Mouse (Mus musculus): Measurements from ENCODE around the gene Idua. TPM values are rescaled to one million over a fixed set of nuclear protein-coding genes. Genes with fewer than 3 reads are reported as not detected.

Gene Idua
- polyA plus RNA-seq, 1 experiment from 2014 or later, result 14.6 TPM

- WGBS, result under 1% methylated on average over 40 of the region's 43 CpGs
Measured at GRCm38 (mm10) chr5:108693872-108694288, 33.7 kb downstream of the Idua start.

DNA sequence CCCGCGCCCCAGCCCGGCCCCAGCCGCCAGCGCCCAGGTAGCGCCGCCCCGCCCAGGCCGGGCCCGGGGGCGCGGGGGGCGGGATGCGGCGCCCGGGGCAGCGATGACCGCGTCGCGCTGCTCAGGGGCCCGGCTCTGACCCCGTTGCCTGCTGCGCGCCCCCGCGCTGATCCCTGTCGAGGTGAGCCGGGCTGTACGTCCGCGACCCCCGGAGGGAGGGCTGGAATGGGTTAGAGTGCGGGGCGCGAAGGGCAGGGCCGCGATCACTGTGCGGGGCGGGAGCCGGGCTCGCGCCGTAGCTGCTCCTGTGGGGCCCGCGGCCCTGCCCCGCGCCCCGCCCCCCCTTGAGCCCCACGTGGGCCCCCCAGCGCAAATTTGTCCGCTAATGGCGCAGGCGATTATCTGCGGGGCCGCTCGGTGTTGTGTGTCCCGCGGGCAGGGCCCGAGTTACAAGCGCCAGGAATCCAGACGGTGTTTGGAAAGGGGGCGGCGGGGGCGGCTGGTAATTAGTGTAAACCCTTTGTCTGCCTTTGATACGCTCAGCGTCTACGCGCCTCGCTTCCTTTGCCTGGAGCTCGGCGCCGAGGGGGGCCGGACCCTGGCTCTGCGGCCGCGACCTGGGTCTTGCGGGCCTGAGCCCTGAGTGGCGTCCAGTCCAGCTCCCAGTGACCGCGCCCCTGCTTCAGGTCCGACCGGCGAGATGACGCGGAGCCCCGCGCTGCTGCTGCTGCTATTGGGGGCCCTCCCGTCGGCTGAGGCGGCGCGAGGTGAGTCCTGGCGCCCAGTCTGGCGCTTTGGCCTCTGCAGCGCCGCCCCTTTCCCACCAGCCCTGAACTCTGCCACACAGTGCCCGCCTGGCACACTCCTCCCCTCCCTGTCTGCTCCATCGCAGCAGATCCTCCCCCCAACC, 34.5 kb downstream of the Idua start:
- Histone ChIP-seq H3K36me3 (peaks cover 11% of the 10 kb centered on the region), H3K4me3 (peak overlapping the region; percentile 91), H3K9me3 (no peaks in the 10 kb centered on the region), H3K4me2 (peak overlapping the region; percentile 80), H3K9ac (peak overlapping the region; percentile 87), H3K4me1 (peaks cover 56% of the 10 kb centered on the region), H3K27me3 (no peaks in the 10 kb centered on the region), H3K27ac (peak overlapping the region; percentile 69)
- under 1% methylated on average over 97 of the region's 99 CpGs for WGBS
- ATAC-seq (ENCODE audit: insufficient number of reproducible peaks, insufficient read depth, low FRiP score, low TSS enrichment, low read depth), result peak; percentile 45

More at GRCm38 (mm10) chr5:108693872-108694288, 33.7 kb downstream of the Idua start:
- H3K9me3 ChIP-seq, result no peaks in the 10 kb centered on the region
- peak; percentile 91 for ATAC-seq (ENCODE audit: insufficient number of reproducible peaks, insufficient read depth, low FRiP score, low TSS enrichment, low read depth)
- peaks cover 48% of the 10 kb centered on the region for H3K4me1 ChIP-seq
- H3K9ac ChIP-seq, result peak overlapping the region; percentile 87
- peak overlapping the region; percentile 80 for H3K4me2 ChIP-seq
- H3K27me3 ChIP-seq, result no peaks in the 10 kb centered on the region
- 0 out of 2 replicates have a peak, but pooled peaks cover 6% of the 10 kb centered on the region for H3K36me3 ChIP-seq
- H3K27ac ChIP-seq, result peak overlapping the region; percentile 69
- H3K4me3 ChIP-seq, result peak overlapping the region; percentile 91

- no peak for ATAC-seq (ENCODE audit: insufficient number of reproducible peaks, insufficient read depth, low FRiP score, low TSS enrichment, low read depth)
- H3K9ac ChIP-seq, result peak overlapping the region; percentile 87; the same call in 1 of the 2 replicates
- H3K4me2 ChIP-seq, result peak overlapping the region; percentile 80; the same call in 1 of the 2 replicates
- no peak overlapping the region; the same call in 1 of the 2 replicates for H3K27ac ChIP-seq
- H3K9me3 ChIP-seq, result no peaks in the 10 kb centered on the region
- no peaks in the 10 kb centered on the region for H3K27me3 ChIP-seq
- peaks cover 68% of the 10 kb centered on the region for H3K4me1 ChIP-seq
- peaks cover 11% of the 10 kb centered on the region for H3K36me3 ChIP-seq
- WGBS, result 94% methylated on average over 12 of the region's 12 CpGs
- H3K4me3 ChIP-seq, result peak overlapping the region; percentile 91
Measured at GRCm38 (mm10) chr5:108695861-108696260, 35.7 kb downstream of the Idua start.

DNA sequence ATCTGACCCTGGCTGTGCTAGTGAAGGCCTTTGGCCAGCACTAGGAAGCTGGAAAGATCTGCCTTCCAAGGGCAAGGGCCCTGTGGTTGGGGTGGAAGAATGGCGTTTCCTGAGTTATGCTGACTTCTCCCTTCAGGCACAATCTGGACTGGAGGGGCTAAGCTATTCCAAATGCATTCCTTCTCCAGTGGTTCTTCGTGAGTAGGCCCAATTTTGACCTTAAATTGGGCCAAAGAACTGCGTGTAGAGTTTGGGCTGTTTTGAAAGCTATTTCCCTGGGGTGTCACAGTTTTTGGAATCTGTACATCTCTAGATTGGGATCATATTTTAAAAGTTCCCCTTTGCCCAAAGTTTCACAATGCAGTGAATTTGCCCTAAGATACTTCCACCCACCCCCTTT, 36.4 kb downstream of the Idua start:
- H3K27me3 ChIP-seq, result no peaks in the 10 kb centered on the region
- peak overlapping the region; percentile 78 for H3K27ac ChIP-seq
- H3K9me3 ChIP-seq, result no peaks in the 10 kb centered on the region
- peaks cover 72% of the 10 kb centered on the region for H3K4me1 ChIP-seq
- peaks cover 11% of the 10 kb centered on the region for H3K36me3 ChIP-seq
- 50% methylated on average over 3 of the region's 3 CpGs for WGBS
- H3K9ac ChIP-seq, result no peak overlapping the region
- H3K4me2 ChIP-seq, result peak overlapping the region; percentile 9; the same call in 1 of the 2 replicates
- no peak for ATAC-seq (ENCODE audit: insufficient number of reproducible peaks, insufficient read depth, low FRiP score, low TSS enrichment, low read depth)
- no peak overlapping the region for H3K4me3 ChIP-seq

- Histone ChIP-seq H3K27me3 (no peaks in the 10 kb centered on the region), H3K36me3 (peaks cover 16% of the 10 kb centered on the region), H3K4me3 (no peak overlapping the region), H3K4me2 (0 out of 2 replicates have a peak overlapping the region, but pooled peaks have one; percentile 9), H3K9ac (0 out of 2 replicates have a peak overlapping the region, but pooled peaks have one; percentile 57), H3K27ac (peak overlapping the region; percentile 78), H3K9me3 (no peaks in the 10 kb centered on the region), H3K4me1 (peaks cover 64% of the 10 kb centered on the region)
- no peak for ATAC-seq (ENCODE audit: insufficient number of reproducible peaks, insufficient read depth, low FRiP score, low TSS enrichment, low read depth)
- WGBS, result 35% methylated on average over 4 of the region's 4 CpGs
Measured at GRCm38 (mm10) chr5:108697341-108697753, 37.2 kb downstream of the Idua start.

GRCm38 (mm10) chr5:108700346-108700745, 40.2 kb downstream of the Idua start:
- peaks cover 44% of the 10 kb centered on the region for H3K36me3 ChIP-seq

GRCm38 (mm10) chr5:108701341-108702021, 41.4 kb downstream of the Idua start:
- Histone ChIP-seq H3K36me3 (peaks cover 55% of the 10 kb centered on the region), H3K27ac (no peak overlapping the region), H3K27me3 (no peaks in the 10 kb centered on the region), H3K4me2 (no peak overlapping the region), H3K9ac (no peak overlapping the region), H3K4me1 (peaks cover 47% of the 10 kb centered on the region), H3K9me3 (no peaks in the 10 kb centered on the region), H3K4me3 (no peak overlapping the region)
- ATAC-seq (ENCODE audit: insufficient number of reproducible peaks, insufficient read depth, low FRiP score, low TSS enrichment, low read depth), result no peak
- 56% methylated on average over 10 of the region's 10 CpGs for WGBS

More at GRCm38 (mm10) chr5:108700346-108700745, 40.2 kb downstream of the Idua start:
- 15% methylated on average over 3 of the region's 3 CpGs for WGBS
- no peak overlapping the region for H3K4me2 ChIP-seq
- H3K27me3 ChIP-seq, result no peaks in the 10 kb centered on the region
- peak overlapping the region; percentile 17; the same call in 1 of the 2 replicates for H3K27ac ChIP-seq
- no peak overlapping the region for H3K4me3 ChIP-seq
- no peak for ATAC-seq (ENCODE audit: insufficient number of reproducible peaks, insufficient read depth, low FRiP score, low TSS enrichment, low read depth)
- H3K9ac ChIP-seq, result 0 out of 2 replicates have a peak overlapping the region, but pooled peaks have one; percentile 32
- no peaks in the 10 kb centered on the region for H3K9me3 ChIP-seq
- H3K4me1 ChIP-seq, result peaks cover 58% of the 10 kb centered on the region

DNA sequence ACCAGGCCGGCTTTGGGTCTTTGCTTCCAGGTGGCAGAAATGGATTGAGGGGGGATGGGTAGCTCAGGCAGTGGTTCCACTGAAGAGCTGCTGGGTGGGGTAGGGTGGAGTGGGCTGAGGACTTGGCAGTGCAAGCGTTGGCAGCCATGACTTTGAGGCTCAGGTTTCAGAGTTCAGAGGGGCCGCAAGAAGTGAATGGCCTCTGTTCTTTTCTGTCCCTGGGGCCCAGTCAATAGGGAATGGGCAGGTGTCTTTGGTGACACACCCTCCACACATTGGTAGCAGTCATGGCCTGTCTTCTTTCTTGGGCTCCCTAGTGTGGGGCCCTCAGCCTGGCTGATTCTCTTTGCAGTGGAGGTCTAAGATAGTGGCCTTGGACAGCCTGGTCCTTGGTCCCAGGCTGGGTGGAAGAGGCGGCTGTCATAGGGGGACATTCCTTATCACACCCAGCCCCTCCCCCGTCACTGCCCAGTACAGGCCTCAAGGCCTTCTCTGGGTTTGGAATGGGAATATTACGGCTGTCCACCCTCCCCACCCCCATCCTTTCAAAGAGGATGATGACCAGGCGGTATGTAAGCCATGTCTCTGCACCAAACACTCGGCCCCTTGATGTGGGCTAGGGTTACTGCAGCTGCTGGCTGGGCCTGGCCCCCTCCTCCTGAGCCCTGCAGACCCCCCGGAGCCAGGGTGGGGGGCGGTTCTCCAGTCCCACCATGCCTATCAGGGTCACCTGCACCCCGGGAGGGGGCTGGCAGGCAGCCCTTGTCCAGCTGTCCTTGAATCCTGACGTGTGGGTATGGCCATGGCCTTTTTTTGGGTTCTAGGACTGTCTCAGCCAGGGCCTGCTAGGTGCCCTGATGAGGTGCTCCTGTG, 43.9 kb downstream of the Idua start:
- Histone ChIP-seq H3K4me3 (no peak overlapping the region), H3K27ac (no peak overlapping the region), H3K9ac (no peak overlapping the region), H3K4me1 (peaks cover 32% of the 10 kb centered on the region), H3K9me3 (no peaks in the 10 kb centered on the region), H3K27me3 (no peaks in the 10 kb centered on the region), H3K4me2 (no peak overlapping the region), H3K36me3 (peaks cover 72% of the 10 kb centered on the region)
- 64% methylated on average over 12 of the region's 12 CpGs for WGBS
- no peak; the same call in 1 of the 2 replicates for ATAC-seq (ENCODE audit: insufficient number of reproducible peaks, insufficient read depth, low FRiP score, low TSS enrichment, low read depth)

GRCm38 (mm10) chr5:108707758-108708157, 47.6 kb downstream of the Idua start:
- H3K4me3 ChIP-seq, result no peak overlapping the region
- WGBS, result 80% methylated on average over 2 of the region's 2 CpGs
- H3K4me1 ChIP-seq, result peaks cover 8% of the 10 kb centered on the region; the same call in 1 of the 2 replicates
- H3K36me3 ChIP-seq, result peaks cover 59% of the 10 kb centered on the region
- no peaks in the 10 kb centered on the region for H3K27me3 ChIP-seq
- no peak for ATAC-seq (ENCODE audit: insufficient number of reproducible peaks, insufficient read depth, low FRiP score, low TSS enrichment, low read depth)
- no peak overlapping the region for H3K9ac ChIP-seq
- H3K27ac ChIP-seq, result no peak overlapping the region
- H3K4me2 ChIP-seq, result no peak overlapping the region
- H3K9me3 ChIP-seq, result no peaks in the 10 kb centered on the region

DNA sequence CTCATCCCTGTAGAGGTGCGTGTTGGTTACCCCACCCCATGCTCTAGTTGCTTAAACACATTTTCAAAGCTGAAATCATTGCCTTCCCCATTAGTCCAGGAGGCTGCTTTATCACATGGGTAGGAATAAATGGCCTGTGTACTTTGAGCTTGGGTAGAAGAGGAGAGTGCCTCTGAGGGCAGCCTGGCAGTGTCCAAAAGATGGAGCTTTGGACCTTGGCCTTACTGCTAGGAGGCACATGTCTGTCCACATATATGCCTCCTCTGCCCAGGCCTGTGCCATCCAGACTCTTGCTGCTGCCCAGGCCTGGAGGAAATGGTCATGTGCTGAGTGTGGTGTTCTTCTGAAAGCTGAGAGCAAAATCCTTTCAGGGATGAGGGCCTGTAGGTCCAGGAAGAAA, 48.3 kb downstream of the Idua start:
- no peaks in the 10 kb centered on the region for H3K9me3 ChIP-seq
- H3K4me2 ChIP-seq, result no peak overlapping the region
- H3K4me3 ChIP-seq, result no peak overlapping the region
- no peak for ATAC-seq (ENCODE audit: insufficient number of reproducible peaks, insufficient read depth, low FRiP score, low TSS enrichment, low read depth)
- H3K36me3 ChIP-seq, result peaks cover 53% of the 10 kb centered on the region
- no peak overlapping the region for H3K9ac ChIP-seq
- H3K27ac ChIP-seq, result no peak overlapping the region
- H3K27me3 ChIP-seq, result no peaks in the 10 kb centered on the region
- WGBS, result 86% methylated on average over 1 of the region's 1 CpGs
- H3K4me1 ChIP-seq, result peaks cover 6% of the 10 kb centered on the region; the same call in 1 of the 2 replicates

All from embryonic facial prominence, embryonic 13.5 days (tissue).